Mouse (Mus musculus): Measurements from ENCODE around the gene Pigz. TPM values are rescaled to one million over a fixed set of nuclear protein-coding genes. Genes with fewer than 3 reads are reported as not detected.
"Not testable (repeated sequence)": the region's sequence is repeated elsewhere in the genome, so short reads cannot be mapped to it uniquely, and the experiment has no call there.

Pigz gene
- polyA plus RNA-seq, 1 experiment from 2014 or later = 4.0 TPM

DNA sequence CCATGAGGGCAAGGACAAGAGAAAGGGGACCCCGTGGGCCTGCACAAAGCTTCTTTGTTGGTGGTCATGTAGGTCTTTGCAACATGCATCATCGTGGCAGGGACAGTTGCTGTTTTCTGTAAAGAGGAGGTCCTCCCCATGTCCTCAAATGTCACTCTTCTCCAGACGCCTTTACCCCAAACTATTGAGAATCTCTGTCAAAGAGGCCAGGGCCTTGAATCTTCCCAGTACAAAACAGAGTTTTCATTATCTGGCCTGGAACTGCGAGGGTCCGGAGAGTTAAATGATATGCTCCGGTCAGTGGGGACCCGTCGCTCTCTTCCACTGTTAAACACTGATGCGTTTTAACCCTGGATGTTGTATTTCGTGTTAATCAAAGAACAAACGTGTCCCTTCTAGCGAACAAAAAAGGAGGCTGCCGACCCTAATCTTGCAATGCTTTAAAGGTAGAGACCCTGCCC lies 929 bp downstream of the Pigz start:
- Histone ChIP-seq H3K27ac (no peak overlapping the region), H3K4me2 (replicated peaks) (peak overlapping the region; percentile 66), H3K9me3 (no peaks in the 10 kb centered on the region), H3K4me1 (peaks cover 27% of the 10 kb centered on the region), H3K9ac (peak overlapping the region; percentile 66; the same call in 1 of the 2 replicates), H3K27me3 (replicated peaks) (peaks cover 13% of the 10 kb centered on the region), H3K4me3 (peak overlapping the region; percentile 25; the same call in 1 of the 2 replicates), H3K36me3 (no peaks in the 10 kb centered on the region)
- WGBS = 15% methylated on average over 13 of the region's 13 CpGs
- ATAC-seq (ENCODE audit: low FRiP score, low read depth) = no peak

DNA sequence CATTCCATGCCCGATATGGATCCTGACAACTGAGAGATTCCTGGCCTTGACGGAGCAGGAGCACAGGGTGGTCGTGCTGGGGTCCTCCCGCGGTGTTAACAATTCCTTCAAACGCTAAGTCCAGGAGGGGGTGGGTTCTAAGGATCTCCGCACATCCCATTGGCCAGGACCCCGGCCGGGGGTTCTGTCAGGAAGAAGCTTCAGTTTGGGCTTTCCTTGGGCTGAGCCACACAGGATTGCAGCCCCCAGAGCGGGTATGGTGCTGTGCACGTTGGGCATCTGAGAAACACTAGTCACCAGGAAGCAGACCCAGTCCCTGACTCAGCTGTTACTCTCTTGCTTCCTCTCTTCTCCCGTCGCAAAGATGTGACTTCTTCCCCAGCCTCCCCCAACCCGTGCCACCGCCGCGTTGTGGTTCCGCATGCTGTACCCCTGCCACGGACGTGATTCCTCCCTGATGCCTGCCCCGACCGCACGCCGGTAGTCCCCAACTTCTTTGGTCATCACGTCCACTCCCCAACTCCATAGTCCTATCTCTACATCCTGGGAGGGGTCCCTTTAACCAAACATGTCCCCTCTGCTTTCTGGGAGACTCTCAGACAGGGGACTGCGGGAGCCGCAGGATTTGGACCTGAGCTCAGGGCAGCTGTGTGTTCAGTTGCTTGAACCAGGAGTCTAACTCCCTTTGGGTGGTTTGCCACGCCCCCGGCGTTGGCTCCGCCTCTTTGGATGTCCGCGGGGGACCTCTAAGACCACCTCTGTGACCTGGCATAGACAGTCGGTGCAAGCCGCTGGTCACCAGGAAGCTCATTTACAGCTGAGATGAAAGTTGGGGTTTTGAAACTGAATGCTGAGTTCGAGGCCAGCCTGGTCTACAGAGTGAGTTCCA lies 1.7 kb downstream of the Pigz start:
- peaks cover 27% of the 10 kb centered on the region for H3K4me1 ChIP-seq
- peak overlapping the region; percentile 66 for H3K4me2 ChIP-seq (replicated peaks)
- 0 out of 2 replicates have a peak, but pooled peaks have one; percentile 1 for ATAC-seq (ENCODE audit: low FRiP score, low read depth)
- H3K36me3 ChIP-seq = no peaks in the 10 kb centered on the region
- WGBS = 6% methylated on average over 36 of the region's 36 CpGs
- no peak overlapping the region for H3K27ac ChIP-seq
- peaks cover 13% of the 10 kb centered on the region for H3K27me3 ChIP-seq (replicated peaks)
- no peaks in the 10 kb centered on the region for H3K9me3 ChIP-seq
- peak overlapping the region; percentile 25 for H3K4me3 ChIP-seq
- H3K9ac ChIP-seq = peak overlapping the region; percentile 47; the same call in 1 of the 2 replicates

DNA sequence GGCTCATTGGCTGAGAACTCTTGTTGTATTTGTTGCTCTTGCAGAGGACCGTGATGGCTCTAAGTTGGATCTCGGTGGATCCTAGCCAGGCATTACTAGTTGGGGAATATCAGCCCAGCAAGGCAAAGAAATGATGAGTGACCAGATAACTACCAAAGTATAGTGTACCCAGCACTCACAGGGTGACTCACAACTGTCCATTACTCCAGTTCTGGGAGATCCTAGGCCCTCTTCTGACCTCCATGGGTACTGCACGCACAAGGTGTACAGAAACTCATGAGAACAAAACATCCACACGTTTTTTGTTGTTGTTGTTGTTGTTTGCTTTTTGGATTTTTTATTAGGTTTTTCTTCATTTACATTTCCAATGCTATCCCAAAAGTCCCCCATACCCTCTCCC lies 2.9 kb downstream of the Pigz start:
- WGBS = 85% methylated on average over 4 of the region's 4 CpGs
- H3K4me2 ChIP-seq (replicated peaks) = no peak overlapping the region

DNA sequence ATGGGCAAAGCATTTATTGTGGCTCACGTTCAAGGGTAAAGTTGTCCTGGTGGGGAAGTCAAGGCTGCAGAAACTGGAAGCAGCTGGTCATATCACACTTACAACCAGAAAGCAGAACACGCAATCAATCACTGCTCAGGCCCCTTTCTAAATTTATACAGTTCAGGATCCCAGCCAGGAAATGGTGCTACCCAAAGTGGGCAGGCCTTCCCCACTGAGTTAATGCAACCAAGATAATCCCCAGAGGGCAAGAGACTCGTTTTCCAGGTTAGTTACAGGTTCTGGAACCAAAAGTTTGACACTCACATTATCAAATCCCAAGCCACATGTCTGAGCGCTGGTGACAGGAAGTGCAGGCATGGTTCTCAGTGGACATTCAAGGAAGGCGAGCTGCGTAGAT lies 5.2 kb downstream of the Pigz start:
- Histone ChIP-seq H3K4me3 (no peak overlapping the region), H3K9ac (no peak overlapping the region), H3K4me1 (peaks cover 17% of the 10 kb centered on the region), H3K27me3 (replicated peaks) (peaks cover 13% of the 10 kb centered on the region), H3K4me2 (replicated peaks) (no peak overlapping the region), H3K36me3 (no peaks in the 10 kb centered on the region), H3K27ac (no peak overlapping the region), H3K9me3 (no peaks in the 10 kb centered on the region)
- no peak for ATAC-seq (ENCODE audit: low FRiP score, low read depth)
- 79% methylated on average over 6 of the region's 6 CpGs for WGBS

More for the DNA sequence above, 2.9 kb downstream of the Pigz start:
- peaks cover 13% of the 10 kb centered on the region for H3K27me3 ChIP-seq (replicated peaks)
- H3K4me3 ChIP-seq = no peak overlapping the region
- no peaks in the 10 kb centered on the region for H3K36me3 ChIP-seq
- no peak overlapping the region for H3K27ac ChIP-seq
- peaks cover 27% of the 10 kb centered on the region for H3K4me1 ChIP-seq
- ATAC-seq (ENCODE audit: low FRiP score, low read depth) = no peak
- H3K9me3 ChIP-seq = no peaks in the 10 kb centered on the region
- no peak overlapping the region for H3K9ac ChIP-seq

DNA sequence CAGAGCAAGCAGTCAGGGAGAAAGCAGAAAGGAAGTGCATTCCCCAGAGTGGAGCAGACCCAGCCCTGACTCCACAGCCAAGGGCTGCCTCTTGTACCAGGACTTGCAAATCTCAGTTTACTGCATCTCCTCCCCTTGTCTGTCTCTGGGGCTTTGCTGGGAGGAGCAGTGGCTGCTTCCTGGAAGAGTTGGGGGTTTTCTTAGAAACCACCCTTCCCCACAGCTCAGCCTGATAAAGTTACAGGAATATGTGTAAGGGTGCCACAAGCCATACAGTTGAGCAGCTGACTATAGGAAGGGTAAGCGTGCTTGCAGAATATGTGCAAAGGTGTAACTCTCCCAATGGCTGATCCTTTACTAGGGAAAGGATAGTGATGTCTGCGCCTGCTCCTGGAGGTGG lies 6.9 kb downstream of the Pigz start:
- 62% methylated on average over 2 of the region's 2 CpGs for WGBS
- H3K9ac ChIP-seq = no peak overlapping the region
- H3K27ac ChIP-seq = no peak overlapping the region
- ATAC-seq (ENCODE audit: low FRiP score, low read depth) = no peak
- no peak overlapping the region for H3K4me2 ChIP-seq (replicated peaks)
- no peak overlapping the region for H3K4me3 ChIP-seq
- H3K27me3 ChIP-seq (replicated peaks) = peaks cover 7% of the 10 kb centered on the region; the same call in 1 of the 2 replicates
- peaks cover 5% of the 10 kb centered on the region for H3K4me1 ChIP-seq
- H3K36me3 ChIP-seq = no peaks in the 10 kb centered on the region; the same call in 1 of the 2 replicates
- no peaks in the 10 kb centered on the region for H3K9me3 ChIP-seq

DNA sequence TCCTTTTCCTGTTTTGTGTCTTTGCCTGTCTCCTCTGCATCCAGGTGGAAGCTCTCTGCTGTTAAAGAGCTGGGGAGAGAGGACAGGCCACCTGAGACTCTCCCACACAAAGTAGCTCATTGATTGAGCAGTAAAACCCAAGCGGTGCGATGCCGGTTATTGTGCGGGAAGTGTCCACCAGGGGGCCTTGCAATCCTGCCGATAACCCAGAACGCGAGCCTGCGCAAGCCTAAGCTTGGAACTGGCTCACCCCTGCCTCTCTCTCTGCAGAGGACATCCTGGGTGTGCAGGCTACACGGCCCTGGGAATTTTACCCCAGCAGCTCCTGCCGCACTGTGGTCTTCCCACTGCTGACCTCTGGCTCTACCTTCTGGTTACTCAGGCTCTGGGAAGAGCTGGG lies 10.3 kb downstream of the Pigz start:
- Histone ChIP-seq H3K9me3 (no peaks in the 10 kb centered on the region), H3K4me3 (0 out of 2 replicates have a peak overlapping the region, but pooled peaks have one; percentile 3), H3K27me3 (replicated peaks) (no peaks in the 10 kb centered on the region), H3K27ac (no peak overlapping the region), H3K4me2 (replicated peaks) (peak overlapping the region; percentile 12; the same call in 1 of the 2 replicates), H3K4me1 (peaks cover 23% of the 10 kb centered on the region), H3K9ac (peak overlapping the region; percentile 42; the same call in 1 of the 2 replicates), H3K36me3 (no peaks in the 10 kb centered on the region; the same call in 1 of the 2 replicates)
- 2% methylated on average over 10 of the region's 10 CpGs for WGBS
- 0 out of 2 replicates have a peak, but pooled peaks have one; percentile 11 for ATAC-seq (ENCODE audit: low FRiP score, low read depth)

DNA sequence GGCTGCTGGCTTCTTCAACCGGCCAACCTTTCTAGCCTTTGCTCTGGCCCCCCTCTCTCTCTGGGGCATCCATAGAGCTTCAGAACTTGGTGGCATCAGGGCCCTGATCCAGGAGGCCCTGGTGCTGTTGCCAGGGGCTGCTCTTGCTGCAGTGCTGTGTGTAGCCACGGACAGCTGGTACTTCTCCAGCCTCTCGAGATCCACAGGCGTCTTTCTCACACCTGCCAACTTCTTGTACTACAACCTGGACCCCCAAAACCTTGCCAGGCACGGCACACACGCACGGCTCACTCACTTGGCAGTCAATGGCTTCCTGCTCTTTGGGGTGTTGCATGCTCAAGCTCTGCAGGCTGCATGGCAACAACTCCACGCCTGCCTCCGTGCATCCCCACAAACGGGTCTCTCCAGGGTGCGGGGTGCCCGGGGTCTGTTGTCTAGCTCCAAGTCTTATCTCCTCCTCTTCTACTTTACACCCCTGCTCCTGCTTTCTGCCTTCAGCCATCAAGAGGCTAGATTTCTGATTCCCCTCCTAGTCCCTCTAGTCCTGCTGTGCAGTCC lies 11.1 kb downstream of the Pigz start:
- Histone ChIP-seq H3K9ac (no peak overlapping the region), H3K4me1 (peaks cover 31% of the 10 kb centered on the region), H3K36me3 (no peaks in the 10 kb centered on the region; the same call in 1 of the 2 replicates), H3K9me3 (no peaks in the 10 kb centered on the region), H3K27ac (no peak overlapping the region), H3K4me3 (no peak overlapping the region), H3K4me2 (replicated peaks) (no peak overlapping the region), H3K27me3 (replicated peaks) (no peaks in the 10 kb centered on the region)
- no peak for ATAC-seq (ENCODE audit: low FRiP score, low read depth)
- 90% methylated on average over 12 of the region's 12 CpGs for WGBS

DNA sequence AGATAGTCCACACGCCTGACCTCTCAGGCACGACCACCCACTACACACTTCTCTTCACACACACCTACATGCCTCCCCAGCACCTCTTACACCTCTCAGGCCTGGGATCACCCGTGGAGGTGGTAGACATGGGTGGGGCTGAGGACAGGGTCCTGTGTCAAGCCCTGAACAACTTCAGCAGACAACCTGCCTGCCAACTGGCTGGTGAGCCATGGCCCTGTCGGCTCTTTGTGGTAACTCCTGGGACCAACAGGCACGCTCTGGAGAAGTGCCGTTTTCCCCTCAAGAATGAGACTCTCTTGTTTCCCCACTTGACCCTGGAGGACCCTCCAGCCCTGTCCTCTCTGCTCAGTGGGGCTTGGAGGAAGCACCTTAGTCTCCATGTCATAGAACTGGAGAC lies 11.7 kb downstream of the Pigz start:
- Histone ChIP-seq H3K4me1 (peaks cover 31% of the 10 kb centered on the region), H3K9me3 (no peaks in the 10 kb centered on the region), H3K4me2 (replicated peaks) (no peak overlapping the region), H3K9ac (no peak overlapping the region), H3K4me3 (no peak overlapping the region), H3K36me3 (peaks cover under 1% of the 10 kb centered on the region; the same call in 1 of the 2 replicates), H3K27ac (no peak overlapping the region), H3K27me3 (replicated peaks) (no peaks in the 10 kb centered on the region)
- ATAC-seq (ENCODE audit: low FRiP score, low read depth) = no peak
- 88% methylated on average over 6 of the region's 6 CpGs for WGBS

DNA sequence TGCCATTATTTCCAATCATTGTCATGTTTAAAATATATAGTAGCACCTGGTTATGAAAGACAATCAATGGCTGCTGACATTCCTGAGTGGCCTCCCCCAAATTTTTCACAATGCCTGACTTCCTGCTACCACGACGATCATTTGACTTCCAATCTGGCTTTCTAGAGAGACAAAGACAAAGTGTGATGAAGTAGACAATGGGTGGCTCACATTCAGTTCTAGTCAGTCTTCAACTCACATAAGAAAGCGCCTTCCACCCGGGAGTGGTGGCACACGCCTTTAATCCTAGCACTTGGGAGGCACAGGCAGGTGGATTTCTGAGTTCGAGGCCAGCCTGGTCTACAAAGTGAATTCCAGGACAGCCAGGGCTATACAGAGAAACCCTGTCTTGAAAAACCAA lies 12.3 kb downstream of the Pigz start:
- Histone ChIP-seq H3K4me1 (peaks cover 31% of the 10 kb centered on the region), H3K4me2 (replicated peaks) (peak overlapping the region; percentile 65)
- not testable (repeated sequence) for H3K27me3 ChIP-seq (replicated peaks); H3K9ac ChIP-seq; ATAC-seq (ENCODE audit: low FRiP score, low read depth); H3K9me3 ChIP-seq; H3K4me3 ChIP-seq; H3K36me3 ChIP-seq; H3K27ac ChIP-seq
- WGBS = 90% methylated on average over 6 of the region's 6 CpGs

DNA sequence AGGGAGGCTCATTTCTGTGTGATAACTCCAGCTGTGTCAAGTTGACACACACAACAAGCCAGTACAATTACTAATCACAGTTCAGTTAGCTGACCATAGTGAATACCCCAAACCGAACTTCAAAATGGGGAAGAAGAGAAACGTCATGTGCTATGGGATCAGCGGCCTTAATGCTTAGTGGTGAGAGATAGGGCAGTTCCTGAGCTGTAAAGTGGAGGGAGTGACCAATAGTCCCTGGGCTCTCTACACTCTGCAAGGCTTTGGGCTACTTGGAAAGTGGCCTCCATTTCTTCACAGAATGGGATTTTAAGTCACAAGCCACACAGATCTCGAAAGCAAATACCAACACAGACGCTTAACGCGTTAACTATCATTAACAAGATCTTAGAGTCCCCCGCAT lies 13.7 kb downstream of the Pigz start:
- 38% methylated on average over 8 of the region's 8 CpGs for WGBS
- peak overlapping the region; percentile 87 for H3K4me3 ChIP-seq
- peak overlapping the region; percentile 65 for H3K4me2 ChIP-seq (replicated peaks)
- H3K27me3 ChIP-seq (replicated peaks) = no peaks in the 10 kb centered on the region
- H3K9me3 ChIP-seq = no peaks in the 10 kb centered on the region
- H3K36me3 ChIP-seq = peaks cover 12% of the 10 kb centered on the region; the same call in 1 of the 2 replicates
- ATAC-seq (ENCODE audit: low FRiP score, low read depth) = no peak
- H3K27ac ChIP-seq = no peak overlapping the region
- peaks cover 31% of the 10 kb centered on the region for H3K4me1 ChIP-seq
- peak overlapping the region; percentile 88 for H3K9ac ChIP-seq

DNA sequence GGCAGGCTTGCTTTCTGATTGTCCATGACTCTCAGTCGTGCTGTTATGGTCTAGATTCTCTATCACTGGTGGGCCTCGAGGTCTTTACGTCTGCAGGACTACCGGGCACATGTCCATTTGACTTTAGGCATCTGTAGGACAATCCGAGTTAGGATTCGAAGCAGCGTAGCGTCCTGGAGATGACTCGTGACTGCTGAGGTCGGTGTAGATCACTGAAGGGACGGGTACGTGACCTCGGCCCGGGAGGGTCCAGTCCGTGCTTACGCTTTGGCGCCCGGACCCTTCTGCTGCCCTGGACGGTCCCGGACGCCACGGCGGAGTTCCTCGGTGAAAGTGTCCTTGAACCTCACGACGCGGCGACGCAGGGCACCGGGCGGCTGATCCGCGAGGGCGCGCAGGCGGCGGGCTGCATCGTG lies 14.3 kb downstream of the Pigz start:
- peak overlapping the region; percentile 87 for H3K27ac ChIP-seq
- peaks cover 31% of the 10 kb centered on the region for H3K4me1 ChIP-seq
- H3K4me2 ChIP-seq (replicated peaks) = peak overlapping the region; percentile 65
- H3K9ac ChIP-seq = peak overlapping the region; percentile 88
- H3K4me3 ChIP-seq = peak overlapping the region; percentile 87
- ATAC-seq (ENCODE audit: low FRiP score, low read depth) = peak; percentile 67
- under 1% methylated on average over 38 of the region's 38 CpGs for WGBS
- H3K9me3 ChIP-seq = no peaks in the 10 kb centered on the region
- H3K27me3 ChIP-seq (replicated peaks) = no peaks in the 10 kb centered on the region
- peaks cover 15% of the 10 kb centered on the region; the same call in 1 of the 2 replicates for H3K36me3 ChIP-seq

DNA sequence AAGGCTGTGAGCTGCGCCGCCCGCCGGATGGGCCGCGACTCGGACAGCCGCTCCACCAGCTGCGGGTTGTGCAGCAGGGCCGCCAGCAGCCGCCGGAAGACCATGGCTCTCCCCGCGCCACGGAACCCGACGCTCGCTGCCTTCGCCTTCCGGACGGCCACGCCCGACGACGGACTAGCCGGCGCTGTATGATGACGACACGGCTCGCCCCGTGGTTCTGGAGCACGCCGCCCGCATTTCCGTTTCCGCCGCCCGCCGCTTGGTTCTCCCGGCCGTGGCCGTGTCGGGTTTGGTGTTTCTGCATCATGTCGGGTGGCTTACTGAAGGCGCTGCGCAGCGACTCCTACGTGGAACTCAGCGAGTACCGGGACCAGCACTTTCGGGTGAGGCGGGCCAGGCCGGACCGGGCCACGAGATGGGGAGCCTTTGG lies 14.7 kb downstream of the Pigz start, which contains the start of the genes 0610012G03Rik and Ncbp2:
Gene 0610012G03Rik, minus strand, starts transcription at position 150 of the 430 bp plus-strand sequence.
Gene Ncbp2, plus strand, starts transcription at position 169 of the 430 bp plus-strand sequence.
- Histone ChIP-seq H3K27me3 (replicated peaks) (no peaks in the 10 kb centered on the region), H3K27ac (peak within 1 kb of the TSS; percentile 87), H3K9me3 (no peaks in the 10 kb centered on the region), H3K4me1 (peaks cover 31% of the 10 kb centered on the region), H3K4me2 (replicated peaks) (peak within 1 kb of the TSS; percentile 65), H3K9ac (peak within 1 kb of the TSS; percentile 88), H3K4me3 (peak within 1 kb of the TSS; percentile 87), H3K36me3 (peaks cover 15% of the 10 kb centered on the region; the same call in 1 of the 2 replicates)
- under 1% methylated on average over 55 of the region's 55 CpGs for WGBS
- ATAC-seq (ENCODE audit: low FRiP score, low read depth) = peak; percentile 90
